Mouse (Mus musculus): ENCODE measurements around the gene Limd1. TPM values are rescaled to one million over a fixed set of nuclear protein-coding genes. Genes with fewer than 3 reads are reported as not detected.

Gene Limd1
- polyA plus RNA-seq, 1 experiment from 2014 or later: 49.0 TPM

GRCm38 (mm10) chr9:123518969-123519894, 40.7 kb downstream of the Limd1 start:
- Histone ChIP-seq H3K4me1 (no peaks in the 10 kb centered on the region), H3K4me2 (replicated peaks) (no peak overlapping the region), H3K9me3 (no peaks in the 10 kb centered on the region), H3K9ac (no peak overlapping the region), H3K27me3 (no peaks in the 10 kb centered on the region), H3K36me3 (peaks cover 43% of the 10 kb centered on the region), H3K4me3 (no peak overlapping the region), H3K27ac (no peak overlapping the region)
- ATAC-seq (ENCODE audit: insufficient number of reproducible peaks, insufficient read depth, low FRiP score, low TSS enrichment): no peak
- 84% methylated on average over 13 of the region's 13 CpGs for WGBS

- Histone ChIP-seq H3K27ac (no peak overlapping the region), H3K27me3 (no peaks in the 10 kb centered on the region), H3K9me3 (no peaks in the 10 kb centered on the region), H3K4me2 (replicated peaks) (no peak overlapping the region), H3K36me3 (peaks cover 43% of the 10 kb centered on the region), H3K4me1 (no peaks in the 10 kb centered on the region), H3K4me3 (no peak overlapping the region), H3K9ac (no peak overlapping the region)
- WGBS: 78% methylated on average over 3 of the region's 3 CpGs
- ATAC-seq (ENCODE audit: insufficient number of reproducible peaks, insufficient read depth, low FRiP score, low TSS enrichment): no peak
These were observed 42.2 kb downstream of the Limd1 start for GRCm38 (mm10) chr9:123520735-123521134.

- H3K27ac ChIP-seq: no peak overlapping the region
- ATAC-seq (ENCODE audit: insufficient number of reproducible peaks, insufficient read depth, low FRiP score, low TSS enrichment): no peak
- H3K27me3 ChIP-seq: no peaks in the 10 kb centered on the region
- peaks cover 20% of the 10 kb centered on the region for H3K36me3 ChIP-seq
- 34% methylated on average over 3 of the region's 3 CpGs for WGBS
- no peak overlapping the region for H3K4me3 ChIP-seq
- no peak overlapping the region for H3K9ac ChIP-seq
- H3K4me2 ChIP-seq (replicated peaks): no peak overlapping the region
- H3K4me1 ChIP-seq: peaks cover 2% of the 10 kb centered on the region; the same call in 1 of the 2 replicates
- no peaks in the 10 kb centered on the region for H3K9me3 ChIP-seq
These were observed 45.2 kb downstream of the Limd1 start for GRCm38 (mm10) chr9:123523676-123524075.

GRCm38 (mm10) chr9:123525095-123525494, 46.6 kb downstream of the Limd1 start:
- 3% methylated on average over 1 of the region's 1 CpGs for WGBS
- ATAC-seq (ENCODE audit: insufficient number of reproducible peaks, insufficient read depth, low FRiP score, low TSS enrichment): no peak
- H3K36me3 ChIP-seq: peaks cover 6% of the 10 kb centered on the region

GRCm38 (mm10) chr9:123526502-123526901, 48.0 kb downstream of the Limd1 start:
- Histone ChIP-seq H3K4me2 (replicated peaks) (no peak overlapping the region), H3K9ac (no peak overlapping the region), H3K4me1 (peaks cover 12% of the 10 kb centered on the region), H3K27ac (no peak overlapping the region), H3K4me3 (no peak overlapping the region), H3K36me3 (no peaks in the 10 kb centered on the region), H3K9me3 (no peaks in the 10 kb centered on the region), H3K27me3 (no peaks in the 10 kb centered on the region)
- WGBS: 71% methylated on average over 5 of the region's 5 CpGs
- ATAC-seq (ENCODE audit: insufficient number of reproducible peaks, insufficient read depth, low FRiP score, low TSS enrichment): no peak

More at GRCm38 (mm10) chr9:123525095-123525494, 46.6 kb downstream of the Limd1 start:
- H3K27me3 ChIP-seq: no peaks in the 10 kb centered on the region
- H3K27ac ChIP-seq: no peak overlapping the region
- H3K4me2 ChIP-seq (replicated peaks): no peak overlapping the region
- H3K4me1 ChIP-seq: peaks cover 2% of the 10 kb centered on the region; the same call in 1 of the 2 replicates
- no peak overlapping the region for H3K9ac ChIP-seq
- no peak overlapping the region for H3K4me3 ChIP-seq
- H3K9me3 ChIP-seq: no peaks in the 10 kb centered on the region

- Histone ChIP-seq H3K4me2 (replicated peaks) (peak overlapping the region; percentile 59), H3K27me3 (no peaks in the 10 kb centered on the region), H3K4me1 (peaks cover 18% of the 10 kb centered on the region), H3K36me3 (no peaks in the 10 kb centered on the region), H3K9ac (peak overlapping the region; percentile 49), H3K9me3 (no peaks in the 10 kb centered on the region), H3K27ac (peak overlapping the region; percentile 89), H3K4me3 (peak overlapping the region; percentile 96)
- 24% methylated on average over 6 of the region's 6 CpGs for WGBS
- ATAC-seq (ENCODE audit: insufficient number of reproducible peaks, insufficient read depth, low FRiP score, low TSS enrichment): no peak
These were observed 49.8 kb downstream of the Limd1 start for GRCm38 (mm10) chr9:123528087-123528925.

GRCm38 (mm10) chr9:123528926-123529295, 50.4 kb downstream of the Limd1 start:
- no peak for ATAC-seq (ENCODE audit: insufficient number of reproducible peaks, insufficient read depth, low FRiP score, low TSS enrichment)
- WGBS: under 1% methylated on average over 17 of the region's 17 CpGs
- H3K36me3 ChIP-seq: no peaks in the 10 kb centered on the region
- H3K27ac ChIP-seq: peak overlapping the region; percentile 89
- H3K9me3 ChIP-seq: no peaks in the 10 kb centered on the region
- H3K4me2 ChIP-seq (replicated peaks): peak overlapping the region; percentile 59
- H3K4me3 ChIP-seq: peak overlapping the region; percentile 96
- peak overlapping the region; percentile 49 for H3K9ac ChIP-seq
- H3K4me1 ChIP-seq: peaks cover 18% of the 10 kb centered on the region
- no peaks in the 10 kb centered on the region for H3K27me3 ChIP-seq

GRCm38 (mm10) chr9:123529392-123530157, 51.1 kb downstream of the Limd1 start, which contains the start of gene Sacm1l:
TSS of gene Sacm1l (plus strand) at chr9:123529759.
- ATAC-seq (ENCODE audit: insufficient number of reproducible peaks, insufficient read depth, low FRiP score, low TSS enrichment): peak; percentile 100
- peak within 1 kb of the TSS; percentile 96 for H3K4me3 ChIP-seq
- H3K27me3 ChIP-seq: no peaks in the 10 kb centered on the region
- no peaks in the 10 kb centered on the region for H3K9me3 ChIP-seq
- H3K9ac ChIP-seq: peak within 1 kb of the TSS; percentile 95
- no peaks in the 10 kb centered on the region for H3K36me3 ChIP-seq
- H3K4me1 ChIP-seq: peaks cover 18% of the 10 kb centered on the region
- WGBS: under 1% methylated on average over 74 of the region's 79 CpGs
- peak within 1 kb of the TSS; percentile 65 for H3K4me2 ChIP-seq (replicated peaks)
- peak within 1 kb of the TSS; percentile 95 for H3K27ac ChIP-seq

GRCm38 (mm10) chr9:123530158-123530475, 51.6 kb downstream of the Limd1 start:
- H3K27ac ChIP-seq: peak overlapping the region; percentile 95
- under 1% methylated on average over 13 of the region's 13 CpGs for WGBS
- ATAC-seq (ENCODE audit: insufficient number of reproducible peaks, insufficient read depth, low FRiP score, low TSS enrichment): no peak; the same call in 1 of the 2 replicates
- H3K4me3 ChIP-seq: peak overlapping the region; percentile 96
- peaks cover 18% of the 10 kb centered on the region for H3K4me1 ChIP-seq
- H3K9ac ChIP-seq: peak overlapping the region; percentile 95
- H3K9me3 ChIP-seq: no peaks in the 10 kb centered on the region
- H3K4me2 ChIP-seq (replicated peaks): peak overlapping the region; percentile 65
- no peaks in the 10 kb centered on the region for H3K36me3 ChIP-seq
- H3K27me3 ChIP-seq: no peaks in the 10 kb centered on the region

- Histone ChIP-seq H3K4me1 (peaks cover 18% of the 10 kb centered on the region), H3K27ac (peak overlapping the region; percentile 95), H3K9me3 (no peaks in the 10 kb centered on the region), H3K27me3 (no peaks in the 10 kb centered on the region), H3K36me3 (no peaks in the 10 kb centered on the region), H3K4me3 (peak overlapping the region; percentile 96), H3K9ac (peak overlapping the region; percentile 95), H3K4me2 (replicated peaks) (peak overlapping the region; percentile 65)
- 33% methylated on average over 11 of the region's 11 CpGs for WGBS
- no peak for ATAC-seq (ENCODE audit: insufficient number of reproducible peaks, insufficient read depth, low FRiP score, low TSS enrichment)
These were observed 52.1 kb downstream of the Limd1 start for GRCm38 (mm10) chr9:123530566-123531130.

- H3K27me3 ChIP-seq: no peaks in the 10 kb centered on the region
- H3K9me3 ChIP-seq: no peaks in the 10 kb centered on the region
- H3K4me1 ChIP-seq: peaks cover 18% of the 10 kb centered on the region
- H3K4me3 ChIP-seq: peak overlapping the region; percentile 96; the same call in 1 of the 2 replicates
- peak overlapping the region; percentile 65 for H3K4me2 ChIP-seq (replicated peaks)
- H3K27ac ChIP-seq: no peak overlapping the region
- no peak for ATAC-seq (ENCODE audit: insufficient number of reproducible peaks, insufficient read depth, low FRiP score, low TSS enrichment)
- H3K36me3 ChIP-seq: 0 out of 2 replicates have a peak, but pooled peaks cover 3% of the 10 kb centered on the region
- 0 out of 2 replicates have a peak overlapping the region, but pooled peaks have one; percentile 95 for H3K9ac ChIP-seq
These were observed 52.7 kb downstream of the Limd1 start for GRCm38 (mm10) chr9:123531234-123531633.
